Mouse (Mus musculus) MEL (cell line): Measurements from ENCODE around the gene Arsb.

Experiments used
- HCFC1 ChIP-seq: IDR thresholded peaks from 2 replicates; pipeline ENCODE4 v1.6.1; 2012; ENCODE audit warnings: low read depth, mild to moderate bottlenecking, inconsistent platforms, low read length, improper control_type of control experiment, moderate library complexity
- POLR2A ChIP-seq, 2 experiments: IDR thresholded peaks; 2 replicates each; pipeline ENCODE4 v1.6.1; 2011 to 2012; ENCODE audit warnings: low read length in 2 of 2, mild to moderate bottlenecking in 2 of 2, control low read depth in 1 of 2, improper control_type of control experiment in 1 of 2, low read depth in 1 of 2, moderate library complexity in 1 of 2; ENCODE audit not compliant: control insufficient read depth in 1 of 2, insufficient read depth in 1 of 2, poor library complexity in 1 of 2
- TAL1 ChIP-seq: IDR thresholded peaks from 2 replicates; pipeline ENCODE4 v1.6.1; 2012; ENCODE audit warnings: mild to moderate bottlenecking, inconsistent platforms, low read length, moderate library complexity, mixed read lengths
- UBTF ChIP-seq: IDR thresholded peaks from 2 replicates; pipeline ENCODE4 v1.6.1; 2012; ENCODE audit warnings: low read depth, mild to moderate bottlenecking, inconsistent platforms, low read length, improper control_type of control experiment, moderate library complexity, borderline replicate concordance; ENCODE audit not compliant: insufficient read depth

DNA sequence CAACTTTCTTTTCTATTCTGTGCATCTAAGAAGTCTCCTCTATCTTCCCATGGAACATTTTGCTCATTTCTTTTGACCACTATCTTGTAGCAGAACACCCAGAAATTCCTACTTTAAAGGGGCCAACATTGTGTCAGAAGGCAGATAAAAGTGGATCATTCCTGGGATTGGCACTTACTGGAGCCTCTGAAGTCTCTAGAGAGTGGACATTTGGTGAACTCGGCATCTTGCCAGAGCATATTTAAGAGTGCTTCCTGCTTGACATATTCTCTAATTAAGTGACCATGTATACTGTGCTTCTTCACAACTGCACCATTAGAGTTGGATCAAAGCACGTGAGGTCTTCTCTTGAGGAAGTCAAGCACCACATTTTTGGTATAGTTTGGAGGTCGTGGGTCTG is 201.0 kb downstream of the Arsb start:
- no peak for TF ChIP-seq POLR2A (IDR thresholded peaks at IDR 0.05; ENCODE audit: control insufficient read depth in 1 of 2, insufficient read depth in 1 of 2, low read depth in 1 of 2, low read length in 2 of 2, poor library complexity in 1 of 2)
- no peak for TF ChIP-seq TAL1
- TF ChIP-seq HCFC1, result no peak
- TF ChIP-seq UBTF, result no peak
